Mouse (Mus musculus): ENCODE results near the gene Crybg2. TPM values are rescaled to one million over a fixed set of nuclear protein-coding genes. Genes with fewer than 3 reads are reported as not detected.

Crybg2 gene
- polyA plus RNA-seq, 1 experiment, result 1.0 TPM

- no peak for DNase-seq
- 63% methylated on average over 4 of the region's 4 CpGs for whole genome bisulfite sequencing
Observed at GRCm38 (mm10) chr4:134121571-134121970, 61.0 kb downstream of the Crybg2 start.

GRCm38 (mm10) chr4:134122281-134122680 is 61.7 kb downstream of the Crybg2 start:
- Histone ChIP-seq H3K4me3 (ENCODE audit: insufficient read depth, low read depth, low read length) (no peak overlapping the region), H3K36me3 (ENCODE audit: control insufficient read depth, insufficient read depth, low read length) (no peaks in the 10 kb centered on the region), H3K27ac (ENCODE audit: insufficient read depth, low read depth, low read length) (no peak overlapping the region), H3K4me1 (ENCODE audit: control insufficient read depth, insufficient read depth, low read length) (no peaks in the 10 kb centered on the region), H3K27me3 (replicated peaks; ENCODE audit: control insufficient read depth, insufficient read depth, low read length) (no peaks in the 10 kb centered on the region)
- 45% methylated on average over 3 of the region's 3 CpGs for WGBS
- no peak for DNase-seq
- TF ChIP-seq POLR2A (IDR thresholded peaks at IDR 0.05; ENCODE audit: low read depth, low read length) (no peak), CTCF (conservative IDR thresholded peaks at IDR 0.05; ENCODE audit: insufficient read depth, insufficient read length, low read depth, low read length) (no peak)

More at GRCm38 (mm10) chr4:134121571-134121970, 61.0 kb downstream of the Crybg2 start:
- Histone ChIP-seq H3K36me3 (ENCODE audit: control insufficient read depth, insufficient read depth, low read length) (no peaks in the 10 kb centered on the region), H3K4me3 (ENCODE audit: insufficient read depth, low read depth, low read length) (no peak overlapping the region), H3K4me1 (ENCODE audit: control insufficient read depth, insufficient read depth, low read length) (no peaks in the 10 kb centered on the region), H3K27me3 (replicated peaks; ENCODE audit: control insufficient read depth, insufficient read depth, low read length) (no peaks in the 10 kb centered on the region), H3K27ac (ENCODE audit: insufficient read depth, low read depth, low read length) (no peak overlapping the region)
- TF ChIP-seq CTCF (conservative IDR thresholded peaks at IDR 0.05; ENCODE audit: insufficient read depth, insufficient read length, low read depth, low read length) (no peak), POLR2A (IDR thresholded peaks at IDR 0.05; ENCODE audit: low read depth, low read length) (no peak)

- no peak for DNase-seq
- Histone ChIP-seq H3K4me1 (ENCODE audit: control insufficient read depth, insufficient read depth, low read length) (no peaks in the 10 kb centered on the region), H3K27ac (ENCODE audit: insufficient read depth, low read depth, low read length) (no peak overlapping the region), H3K36me3 (ENCODE audit: control insufficient read depth, insufficient read depth, low read length) (no peaks in the 10 kb centered on the region), H3K4me3 (ENCODE audit: insufficient read depth, low read depth, low read length) (no peak overlapping the region), H3K27me3 (replicated peaks; ENCODE audit: control insufficient read depth, insufficient read depth, low read length) (no peaks in the 10 kb centered on the region)
- WGBS, result 97% methylated on average over 6 of the region's 6 CpGs
- TF ChIP-seq CTCF (conservative IDR thresholded peaks at IDR 0.05; ENCODE audit: insufficient read depth, insufficient read length, low read depth, low read length), result no peak
- no peak for TF ChIP-seq POLR2A (IDR thresholded peaks at IDR 0.05; ENCODE audit: low read depth, low read length)
Observed at GRCm38 (mm10) chr4:134123147-134123546, 62.5 kb downstream of the Crybg2 start.

GRCm38 (mm10) chr4:134123680-134124551 is 63.3 kb downstream of the Crybg2 start:
- H3K27ac ChIP-seq (ENCODE audit: insufficient read depth, low read depth, low read length), result no peak overlapping the region
- DNase-seq, result no peak
- WGBS, result 23% methylated on average over 17 of the region's 17 CpGs
- H3K4me1 ChIP-seq (ENCODE audit: control insufficient read depth, insufficient read depth, low read length), result no peaks in the 10 kb centered on the region
- H3K36me3 ChIP-seq (ENCODE audit: control insufficient read depth, insufficient read depth, low read length), result no peaks in the 10 kb centered on the region
- no peak overlapping the region for H3K4me3 ChIP-seq (ENCODE audit: insufficient read depth, low read depth, low read length)
- no peaks in the 10 kb centered on the region for H3K27me3 ChIP-seq (replicated peaks; ENCODE audit: control insufficient read depth, insufficient read depth, low read length)
- peak; percentile 90 for TF ChIP-seq CTCF (conservative IDR thresholded peaks at IDR 0.05; ENCODE audit: insufficient read depth, insufficient read length, low read depth, low read length)
- TF ChIP-seq POLR2A (IDR thresholded peaks at IDR 0.05; ENCODE audit: low read depth, low read length), result no peak

- no peak for TF ChIP-seq CTCF (conservative IDR thresholded peaks at IDR 0.05; ENCODE audit: insufficient read depth, insufficient read length, low read depth, low read length)
- TF ChIP-seq POLR2A (IDR thresholded peaks at IDR 0.05; ENCODE audit: low read depth, low read length), result no peak
- no peak for DNase-seq
Observed at GRCm38 (mm10) chr4:134125383-134126060, 64.9 kb downstream of the Crybg2 start.

GRCm38 (mm10) chr4:134126300-134127120 is 65.9 kb downstream of the Crybg2 start:
- WGBS, result 90% methylated on average over 21 of the region's 21 CpGs
- no peak for TF ChIP-seq POLR2A (IDR thresholded peaks at IDR 0.05; ENCODE audit: low read depth, low read length)
- TF ChIP-seq CTCF (conservative IDR thresholded peaks at IDR 0.05; ENCODE audit: insufficient read depth, insufficient read length, low read depth, low read length), result no peak
- H3K4me3 ChIP-seq (ENCODE audit: insufficient read depth, low read depth, low read length), result no peak overlapping the region
- H3K36me3 ChIP-seq (ENCODE audit: control insufficient read depth, insufficient read depth, low read length), result no peaks in the 10 kb centered on the region
- no peaks in the 10 kb centered on the region for H3K27me3 ChIP-seq (replicated peaks; ENCODE audit: control insufficient read depth, insufficient read depth, low read length)
- H3K27ac ChIP-seq (ENCODE audit: insufficient read depth, low read depth, low read length), result no peak overlapping the region
- DNase-seq, result no peak
- no peaks in the 10 kb centered on the region; the same call in 1 of the 2 replicates for H3K4me1 ChIP-seq (ENCODE audit: control insufficient read depth, insufficient read depth, low read length)

More at GRCm38 (mm10) chr4:134125383-134126060, 64.9 kb downstream of the Crybg2 start:
- Histone ChIP-seq H3K4me1 (ENCODE audit: control insufficient read depth, insufficient read depth, low read length) (no peaks in the 10 kb centered on the region), H3K27ac (ENCODE audit: insufficient read depth, low read depth, low read length) (no peak overlapping the region), H3K36me3 (ENCODE audit: control insufficient read depth, insufficient read depth, low read length) (no peaks in the 10 kb centered on the region), H3K4me3 (ENCODE audit: insufficient read depth, low read depth, low read length) (no peak overlapping the region), H3K27me3 (replicated peaks; ENCODE audit: control insufficient read depth, insufficient read depth, low read length) (no peaks in the 10 kb centered on the region)
- 86% methylated on average over 15 of the region's 15 CpGs for WGBS

Data from kidney, adult 2 months (tissue).